10 mouse cellular contexts compared by ENCODE assay signal in the genomic region with DNA sequence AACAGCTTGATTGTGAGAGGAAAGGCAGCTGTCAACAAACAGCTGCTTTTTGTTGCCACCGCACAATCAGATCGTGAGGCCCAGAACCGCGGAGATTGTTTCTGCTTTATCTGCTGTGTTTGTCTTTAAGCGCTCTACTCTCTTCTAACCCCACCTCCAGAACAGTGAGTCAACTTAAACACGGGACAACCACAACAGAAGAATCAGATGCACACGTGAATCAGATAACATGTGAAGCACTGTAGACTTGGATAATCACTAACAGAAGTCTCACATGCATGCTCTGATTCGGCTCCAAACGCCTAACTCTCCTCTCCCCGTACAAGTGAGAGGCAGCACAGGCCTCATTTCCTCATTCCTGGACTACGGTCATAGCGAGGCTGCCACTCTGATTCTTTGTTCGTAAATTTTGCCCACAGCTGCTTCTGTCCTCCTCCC.
DNase-seq lines count a peak whose midpoint lies in the region; ATAC-seq lines count a peak whose summit lies in the region.
"Had no signal": no experiment of that assay in that cellular context is flagged by ENCODE, and none has a peak within 500 bp of the region (broad histone marks: within the 10 kb centered on the region; RNA-seq: fewer than 3 reads in every experiment).

No protein-coding gene starts in this region.

- H3K36me3 ChIP-seq in heart, embryonic 13.5 days, result no peaks in the 10 kb centered on the region
- no peaks in the 10 kb centered on the region for H3K36me3 ChIP-seq in limb, embryonic 11.5 days (ENCODE audit: control insufficient read depth, insufficient read depth, low read length)
- H3K36me3 ChIP-seq: midbrain, embryonic 12.5 days had no signal

- peak overlapping the region; percentile 51 for H3K9ac ChIP-seq in heart, embryonic 13.5 days
- H3K9ac ChIP-seq in limb, embryonic 11.5 days (ENCODE audit: low read length), result no peak overlapping the region
- H3K9ac ChIP-seq: midbrain, embryonic 12.5 days had no signal

- H3K27me3 ChIP-seq in heart, embryonic 13.5 days (replicated peaks), result no peaks in the 10 kb centered on the region
- no peaks in the 10 kb centered on the region for H3K27me3 ChIP-seq in limb, embryonic 11.5 days (ENCODE audit: control insufficient read depth, insufficient read depth, low read length)
- H3K27me3 ChIP-seq: midbrain, embryonic 12.5 days had no signal

- no peak overlapping the region; the same call in 1 of the 2 replicates for H3K4me3 ChIP-seq in heart, embryonic 13.5 days
- H3K4me3 ChIP-seq in limb, embryonic 11.5 days (ENCODE audit: low read depth, low read length), result no peak overlapping the region
- H3K4me3 ChIP-seq: midbrain, embryonic 12.5 days had no signal

- peaks cover 24% of the 10 kb centered on the region for H3K4me1 ChIP-seq in heart, embryonic 13.5 days
- H3K4me1 ChIP-seq in limb, embryonic 11.5 days (ENCODE audit: control insufficient read depth, insufficient read depth, low read length), result peaks cover 23% of the 10 kb centered on the region

- peak overlapping the region; percentile 46 for H3K27ac ChIP-seq in heart, embryonic 13.5 days (replicated peaks)
- 0 out of 2 replicates have a peak overlapping the region, but pooled peaks have one; percentile 16 for H3K27ac ChIP-seq in limb, embryonic 11.5 days (replicated peaks; ENCODE audit: low read depth, low read length)
- H3K27ac ChIP-seq: midbrain, embryonic 12.5 days had no signal

- peak; percentile 6 for DNase-seq in MN1 (ENCODE audit: low spot score)
- peak; percentile 1 for DNase-seq in T-cell, adult 2 months (ENCODE audit: low spot score)
- DNase-seq in limb, embryonic 11.5 days (ENCODE audit: low spot score), result peak; percentile 66
- no peak for DNase-seq in B cell, adult 2 months
- DNase-seq in neural tube, embryonic 10.5 days (ENCODE audit: extremely low spot score, low spot score), result no peak
- no peak for DNase-seq in Muller cell, postnatal 12 days (ENCODE audit: inconsistent ontology term)
- DNase-seq: adrenal gland, postnatal 36 days; thymus, postnatal 36 days had no signal

- H3K4me2 ChIP-seq in heart, embryonic 13.5 days, result peak overlapping the region; percentile 48
- no peak overlapping the region for H3K4me2 ChIP-seq in limb, embryonic 11.5 days (ENCODE audit: low read depth, severe bottlenecking)
- H3K4me2 ChIP-seq: midbrain, embryonic 12.5 days had no signal

- ATAC-seq in heart, embryonic 13.5 days (ENCODE audit: extremely low read depth, insufficient number of reproducible peaks, low FRiP score, low TSS enrichment), result no peak
- no peak for ATAC-seq in limb, embryonic 11.5 days (ENCODE audit: insufficient number of reproducible peaks, low FRiP score, low TSS enrichment, low read depth)

- H3K9me3 ChIP-seq in heart, embryonic 13.5 days, result no peaks in the 10 kb centered on the region
- H3K9me3 ChIP-seq in limb, embryonic 11.5 days (ENCODE audit: control insufficient read depth, low read length), result no peaks in the 10 kb centered on the region
- H3K9me3 ChIP-seq: midbrain, embryonic 12.5 days had no signal

- WGBS in heart, embryonic 13.5 days, result 19% methylated on average over 13 of the region's 13 CpGs
- WGBS in limb, embryonic 11.5 days, result 15% methylated on average over 13 of the region's 13 CpGs

Comparison
In these comparisons a context has a peak if more than half of its experiments do, and no peak if none do; other contexts are left out.
1. DNase-seq: peak in MN1 (single experiment), T-cell, adult 2 months (single experiment) and limb, embryonic 11.5 days (single experiment); none in B cell, adult 2 months (0 of 2), neural tube, embryonic 10.5 days (single experiment) and Muller cell, postnatal 12 days (single experiment).